ENCODE assay signal across 25 mouse cellular contexts in genomic region chr19:11547911-11548310, GRCm38 (mm10). TPM values are rescaled to one million over a fixed set of nuclear protein-coding genes. Genes with fewer than 3 reads are reported as not detected.
"Had no signal": no experiment of that assay in that cellular context is flagged by ENCODE, and none has a peak within 500 bp of the region (broad histone marks: within the 10 kb centered on the region; RNA-seq: fewer than 3 reads in every experiment).

No protein-coding gene starts in this region.

- H3K4me3 ChIP-seq: limb, embryonic 10.5 days; limb, embryonic 13.5 days; liver, embryonic 12.5 days; liver, embryonic 15.5 days; lung, embryonic 15.5 days; stomach, embryonic 15.5 days had no signal

- ATAC-seq: inflammation-experienced regulatory T-cells, adult 6 months; intestine, embryonic 16.5 days; liver, embryonic 12.5 days had no signal

- DNase-seq: kidney, adult 2 months; kidney, postnatal 25 days; liver; lung, adult 18-20 months; lung, postnatal 10 days; lung, postnatal 36 days; midbrain, embryonic 14.5 days; right cerebral cortex, adult 18-20 months; right cerebral cortex, postnatal 14 days; spleen, adult 18-20 months had no signal

- H3K27ac ChIP-seq: kidney, postnatal 0 days; limb, embryonic 10.5 days; limb, embryonic 13.5 days; liver, embryonic 12.5 days; liver, embryonic 15.5 days; lung, embryonic 15.5 days; stomach, embryonic 15.5 days had no signal

RNA-seq across cellular contexts. Expression of gene Ms4a4d, which starts 11.3 kb away (rescaled TPM):
- total RNA-seq: layer of hippocampus, postnatal 14 days; left cerebral cortex, adult 8-10 months; left cerebral cortex, postnatal 25 days; megakaryocyte progenitor cell, adult 5-6 weeks; megakaryocyte-erythroid progenitor cell, adult 5-6 weeks; midbrain, postnatal 0 days had no signal
- polyA plus RNA-seq: midbrain, embryonic 14.5 days; midbrain, postnatal 0 days had no signal

RNA-seq across cellular contexts. Expression of gene Ms4a6d, which starts 56.7 kb away (rescaled TPM):
- total RNA-seq: megakaryocyte-erythroid progenitor cell, adult 5-6 weeks had no signal
